Mouse (Mus musculus) retina, adult 2 months (tissue): ENCODE measurements around the gene Wtip.
"Not testable (repeated sequence)": the region's sequence is repeated elsewhere in the genome, so short reads cannot be mapped to it uniquely, and the experiment has no call there.

Experiments
- DNase-seq: peaks from one replicate; pipeline ENCODE4 v3.0.0-alpha.2; 2012; ENCODE audit warnings: low read depth, low spot score

Gene Wtip

GRCm38 (mm10) chr7:34133117-34133762 is at the start of gene Wtip:
TSS of gene Wtip (minus strand) at chr7:34133268.
- peak; percentile 28 for DNase-seq

- not testable (repeated sequence) for DNase-seq
These were observed 43.2 kb upstream of the Wtip start for GRCm38 (mm10) chr7:34176241-34176640.

- DNase-seq: no peak
These were observed 39.2 kb upstream of the Wtip start for GRCm38 (mm10) chr7:34172251-34172650.

GRCm38 (mm10) chr7:34169454-34169853 is 36.4 kb upstream of the Wtip start, which contains the start of gene Uba2:
TSS of gene Uba2 (minus strand) at chr7:34169599.
- no peak for DNase-seq

GRCm38 (mm10) chr7:34168470-34169251 is 35.6 kb upstream of the Wtip start:
- DNase-seq: peak; percentile 71

- no peak for DNase-seq
These were observed 34.9 kb upstream of the Wtip start for GRCm38 (mm10) chr7:34167766-34168469.

GRCm38 (mm10) chr7:34166850-34167249 is 33.8 kb upstream of the Wtip start:
- no peak for DNase-seq

GRCm38 (mm10) chr7:34165999-34166398 is 32.9 kb upstream of the Wtip start:
- DNase-seq: no peak

- no peak for DNase-seq
These were observed 31.6 kb upstream of the Wtip start for GRCm38 (mm10) chr7:34164671-34165070.

- no peak for DNase-seq
These were observed 26.1 kb upstream of the Wtip start for GRCm38 (mm10) chr7:34159167-34159566.

- DNase-seq: no peak
These were observed 24.9 kb upstream of the Wtip start for GRCm38 (mm10) chr7:34157994-34158393.

- DNase-seq: no peak
These were observed 14.1 kb upstream of the Wtip start for GRCm38 (mm10) chr7:34147193-34147592.

- DNase-seq: no peak
These were observed 8.1 kb upstream of the Wtip start for GRCm38 (mm10) chr7:34141123-34141522.

GRCm38 (mm10) chr7:34139493-34139892 is 6.4 kb upstream of the Wtip start:
- no peak for DNase-seq

GRCm38 (mm10) chr7:34134336-34134735 is 1.3 kb upstream of the Wtip start:
- DNase-seq: no peak

- DNase-seq: no peak
These were observed 551 bp downstream of the Wtip start for GRCm38 (mm10) chr7:34132355-34133079.

- no peak for DNase-seq
These were observed 1.1 kb downstream of the Wtip start for GRCm38 (mm10) chr7:34131959-34132354.

- DNase-seq: no peak
These were observed 1.9 kb downstream of the Wtip start for GRCm38 (mm10) chr7:34131118-34131517.

GRCm38 (mm10) chr7:34126291-34126690 is 6.8 kb downstream of the Wtip start:
- DNase-seq: no peak

- no peak for DNase-seq
These were observed 7.7 kb downstream of the Wtip start for GRCm38 (mm10) chr7:34125346-34125745.

- no peak for DNase-seq
These were observed 9.9 kb downstream of the Wtip start for GRCm38 (mm10) chr7:34122987-34123720.
